Mouse (Mus musculus): Measurements from ENCODE around the gene Rassf4. TPM values are rescaled to one million over a fixed set of nuclear protein-coding genes. Genes with fewer than 3 reads are reported as not detected.

The Rassf4 gene
- polyA plus RNA-seq, 1 experiment, result 8.8 TPM

- TF ChIP-seq GATA1 (IDR thresholded peaks at IDR 0.05; ENCODE audit: borderline replicate concordance, low read length) (no peak), FLI1 (IDR thresholded peaks at IDR 0.05; ENCODE audit: low read length) (no peak)
- Histone ChIP-seq H3K36me3 (replicated peaks; ENCODE audit: low read length) (no peaks in the 10 kb centered on the region), H3K27me3 (replicated peaks) (peaks cover 5% of the 10 kb centered on the region), H3K4me3 (replicated peaks) (no peak overlapping the region), H3K4me1 (peaks cover 15% of the 10 kb centered on the region), H3K9me3 (no peaks in the 10 kb centered on the region)
Measured at GRCm38 (mm10) chr6:116704320-116704719, 30.6 kb upstream of the Rassf4 start.

- no peak for TF ChIP-seq GATA1 (IDR thresholded peaks at IDR 0.05; ENCODE audit: borderline replicate concordance, low read length)
- TF ChIP-seq FLI1 (IDR thresholded peaks at IDR 0.05; ENCODE audit: low read length), result no peak
- Histone ChIP-seq H3K4me3 (replicated peaks) (no peak overlapping the region), H3K36me3 (replicated peaks; ENCODE audit: low read length) (no peaks in the 10 kb centered on the region), H3K4me1 (peaks cover 20% of the 10 kb centered on the region), H3K9me3 (no peaks in the 10 kb centered on the region), H3K27me3 (replicated peaks) (peaks cover 15% of the 10 kb centered on the region)
Measured at GRCm38 (mm10) chr6:116700821-116701220, 27.1 kb upstream of the Rassf4 start.

- no peak for TF ChIP-seq FLI1 (IDR thresholded peaks at IDR 0.05; ENCODE audit: low read length)
- no peak for TF ChIP-seq GATA1 (IDR thresholded peaks at IDR 0.05; ENCODE audit: borderline replicate concordance, low read length)
- Histone ChIP-seq H3K4me3 (replicated peaks) (no peak overlapping the region), H3K9me3 (no peaks in the 10 kb centered on the region), H3K36me3 (replicated peaks; ENCODE audit: low read length) (no peaks in the 10 kb centered on the region), H3K4me1 (peaks cover 33% of the 10 kb centered on the region), H3K27me3 (replicated peaks) (peaks cover 19% of the 10 kb centered on the region)
Measured at GRCm38 (mm10) chr6:116697896-116698425, 24.2 kb upstream of the Rassf4 start.

- Histone ChIP-seq H3K4me3 (replicated peaks) (no peak overlapping the region), H3K36me3 (replicated peaks; ENCODE audit: low read length) (no peaks in the 10 kb centered on the region), H3K4me1 (peaks cover 33% of the 10 kb centered on the region), H3K9me3 (no peaks in the 10 kb centered on the region), H3K27me3 (replicated peaks) (peaks cover 19% of the 10 kb centered on the region)
- TF ChIP-seq GATA1 (IDR thresholded peaks at IDR 0.05; ENCODE audit: borderline replicate concordance, low read length), result no peak
- TF ChIP-seq FLI1 (IDR thresholded peaks at IDR 0.05; ENCODE audit: low read length), result no peak
Measured at GRCm38 (mm10) chr6:116697413-116697812, 23.7 kb upstream of the Rassf4 start.

GRCm38 (mm10) chr6:116694346-116694745 is 20.6 kb upstream of the Rassf4 start:
- Histone ChIP-seq H3K4me3 (replicated peaks) (no peak overlapping the region), H3K36me3 (replicated peaks; ENCODE audit: low read length) (no peaks in the 10 kb centered on the region), H3K4me1 (peaks cover 18% of the 10 kb centered on the region), H3K9me3 (no peaks in the 10 kb centered on the region), H3K27me3 (replicated peaks) (peaks cover 17% of the 10 kb centered on the region)
- TF ChIP-seq GATA1 (IDR thresholded peaks at IDR 0.05; ENCODE audit: borderline replicate concordance, low read length) (no peak), FLI1 (IDR thresholded peaks at IDR 0.05; ENCODE audit: low read length) (no peak)

- peaks cover 18% of the 10 kb centered on the region for H3K4me1 ChIP-seq
- H3K4me3 ChIP-seq (replicated peaks), result no peak overlapping the region
- no peaks in the 10 kb centered on the region for H3K9me3 ChIP-seq
- peaks cover 17% of the 10 kb centered on the region for H3K27me3 ChIP-seq (replicated peaks)
- no peaks in the 10 kb centered on the region for H3K36me3 ChIP-seq (replicated peaks; ENCODE audit: low read length)
- no peak for TF ChIP-seq GATA1 (IDR thresholded peaks at IDR 0.05; ENCODE audit: borderline replicate concordance, low read length)
- TF ChIP-seq FLI1 (IDR thresholded peaks at IDR 0.05; ENCODE audit: low read length), result no peak
Measured at GRCm38 (mm10) chr6:116693639-116694038, 19.9 kb upstream of the Rassf4 start.

GRCm38 (mm10) chr6:116682317-116682716 is 8.6 kb upstream of the Rassf4 start:
- TF ChIP-seq GATA1 (IDR thresholded peaks at IDR 0.05; ENCODE audit: borderline replicate concordance, low read length) (no peak), FLI1 (IDR thresholded peaks at IDR 0.05; ENCODE audit: low read length) (no peak)
- Histone ChIP-seq H3K36me3 (replicated peaks; ENCODE audit: low read length) (no peaks in the 10 kb centered on the region), H3K4me3 (replicated peaks) (no peak overlapping the region), H3K4me1 (peaks cover 23% of the 10 kb centered on the region), H3K27me3 (replicated peaks) (peaks cover 12% of the 10 kb centered on the region), H3K9me3 (no peaks in the 10 kb centered on the region)

- TF ChIP-seq GATA1 (IDR thresholded peaks at IDR 0.05; ENCODE audit: borderline replicate concordance, low read length) (no peak), FLI1 (IDR thresholded peaks at IDR 0.05; ENCODE audit: low read length) (no peak)
Measured at GRCm38 (mm10) chr6:116679563-116680288, 6.0 kb upstream of the Rassf4 start.

GRCm38 (mm10) chr6:116677321-116677720 is 3.6 kb upstream of the Rassf4 start:
- Histone ChIP-seq H3K4me3 (replicated peaks) (no peak overlapping the region), H3K9me3 (no peaks in the 10 kb centered on the region), H3K36me3 (replicated peaks; ENCODE audit: low read length) (no peaks in the 10 kb centered on the region), H3K4me1 (peaks cover 43% of the 10 kb centered on the region), H3K27me3 (replicated peaks) (peaks cover 38% of the 10 kb centered on the region)
- TF ChIP-seq FLI1 (IDR thresholded peaks at IDR 0.05; ENCODE audit: low read length) (no peak), GATA1 (IDR thresholded peaks at IDR 0.05; ENCODE audit: borderline replicate concordance, low read length) (no peak)

More at GRCm38 (mm10) chr6:116679563-116680288, 6.0 kb upstream of the Rassf4 start:
- H3K27me3 ChIP-seq (replicated peaks), result peaks cover 20% of the 10 kb centered on the region
- H3K4me3 ChIP-seq (replicated peaks), result no peak overlapping the region
- H3K36me3 ChIP-seq (replicated peaks; ENCODE audit: low read length), result no peaks in the 10 kb centered on the region
- H3K9me3 ChIP-seq, result no peaks in the 10 kb centered on the region
- peaks cover 28% of the 10 kb centered on the region for H3K4me1 ChIP-seq

- Histone ChIP-seq H3K36me3 (replicated peaks; ENCODE audit: low read length) (no peaks in the 10 kb centered on the region), H3K4me3 (replicated peaks) (no peak overlapping the region), H3K27me3 (replicated peaks) (peaks cover 46% of the 10 kb centered on the region), H3K9me3 (no peaks in the 10 kb centered on the region), H3K4me1 (peaks cover 40% of the 10 kb centered on the region)
- TF ChIP-seq FLI1 (IDR thresholded peaks at IDR 0.05; ENCODE audit: low read length) (no peak), GATA1 (IDR thresholded peaks at IDR 0.05; ENCODE audit: borderline replicate concordance, low read length) (no peak)
Measured at GRCm38 (mm10) chr6:116676355-116676913, 2.7 kb upstream of the Rassf4 start.
